Mouse (Mus musculus) spleen, adult 18-20 months (tissue): ENCODE data around the gene Rap1b.

Experiments
- DNase-seq, 2 experiments: peaks; one replicate each; pipeline ENCODE4 v3.0.0; 2022; ENCODE audit warnings: mixed read lengths in 2 of 2

The Rap1b gene

DNA sequence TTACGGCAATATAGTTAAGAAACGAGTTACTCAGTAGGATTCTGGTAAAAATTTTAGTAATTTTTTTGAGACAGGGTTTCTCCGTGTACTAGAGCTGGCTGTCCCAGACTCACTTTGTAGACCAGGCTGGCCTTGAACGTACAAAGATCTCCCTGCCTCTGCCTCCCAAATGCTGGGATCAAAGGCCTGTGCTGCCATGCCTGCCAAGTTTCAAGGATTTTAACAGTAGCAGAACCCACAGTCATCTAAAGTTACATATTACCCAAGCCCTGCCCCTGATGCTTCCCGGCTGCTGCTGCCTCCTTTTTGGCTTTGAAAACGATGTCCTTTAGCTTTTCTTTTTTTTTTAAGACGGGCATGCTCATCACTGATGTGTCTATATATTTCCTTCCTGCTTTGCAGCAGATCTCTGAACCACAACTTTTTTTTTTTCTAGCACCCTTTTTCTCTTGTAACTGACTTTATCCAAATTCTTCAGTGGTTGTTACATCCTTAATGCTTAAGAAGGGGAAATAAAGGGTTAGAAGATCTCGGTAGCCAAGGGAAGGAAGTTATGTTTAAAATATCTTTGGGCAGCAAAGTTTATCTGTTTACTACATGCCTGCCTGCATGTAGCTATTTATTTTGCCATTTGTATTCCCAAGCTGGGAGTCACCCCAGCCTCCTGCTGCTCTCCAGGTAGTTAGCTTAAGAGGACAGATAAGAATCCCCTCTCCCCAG, 10.3 kb upstream of the Rap1b start:
- no peak for DNase-seq

DNA sequence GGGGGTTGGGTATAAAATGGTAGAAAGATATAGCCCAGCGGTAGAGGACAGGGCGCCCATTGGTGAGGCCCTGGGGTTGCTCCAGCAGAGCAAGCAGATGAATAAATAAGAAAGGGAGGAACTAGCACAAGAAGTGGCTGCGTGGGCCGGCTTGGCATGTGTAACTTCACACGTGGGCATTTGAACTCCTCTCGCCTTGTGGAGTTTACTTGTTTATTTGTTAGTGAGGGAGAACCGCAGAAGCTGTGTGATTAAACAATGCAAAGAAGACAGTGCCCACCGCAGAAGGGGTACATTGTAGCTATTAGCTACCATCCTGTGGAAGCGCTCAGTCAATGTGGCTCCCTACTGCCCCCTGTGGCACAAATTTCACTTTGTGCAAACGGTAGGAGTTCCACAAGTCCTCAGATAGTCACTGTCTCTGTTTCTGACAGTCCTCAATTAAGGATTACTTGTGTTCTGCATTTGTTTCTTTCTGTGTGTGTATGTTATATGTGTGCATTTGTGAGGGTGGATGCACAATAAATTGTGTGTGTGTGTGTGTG, 6.9 kb upstream of the Rap1b start:
- no peak for DNase-seq

DNA sequence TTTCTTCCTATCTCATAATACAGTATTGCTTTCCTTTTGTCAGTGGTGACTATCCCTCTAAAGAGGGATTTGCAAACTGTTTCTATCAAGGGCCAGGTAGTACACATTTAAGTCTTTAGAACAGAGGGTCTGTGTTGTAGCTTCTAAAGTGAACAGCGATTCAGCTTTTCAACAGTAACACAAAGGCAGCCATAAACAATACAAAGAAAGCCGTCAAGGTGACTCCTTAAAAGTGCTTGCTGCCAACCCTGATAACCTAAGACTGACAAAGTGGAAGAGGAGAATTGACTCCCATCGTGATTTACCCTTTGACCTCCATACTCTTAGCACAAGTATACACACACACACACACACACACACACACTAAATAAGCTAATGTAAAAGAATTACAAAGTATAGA, 3.1 kb upstream of the Rap1b start:
- DNase-seq = no peak

DNA sequence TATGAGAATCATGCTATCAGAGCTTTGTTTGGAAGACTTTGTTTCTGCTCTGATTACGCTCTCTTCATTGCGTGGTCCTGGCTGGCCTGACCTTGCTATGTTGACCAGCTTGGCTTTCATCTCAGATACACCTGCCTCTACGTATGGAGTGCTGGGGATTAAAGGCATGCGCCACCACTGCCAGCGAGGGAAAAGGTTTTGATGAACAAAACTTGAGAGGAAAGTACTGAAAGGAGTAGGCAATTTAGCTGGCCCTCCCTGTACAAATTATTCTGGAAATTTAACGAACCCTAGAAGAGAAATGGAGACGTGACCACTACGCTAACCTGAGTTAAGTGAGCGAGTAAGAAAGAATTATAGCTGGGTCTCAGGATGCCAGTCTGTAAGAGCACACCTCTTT, 961 bp upstream of the Rap1b start:
- DNase-seq = no peak

DNA sequence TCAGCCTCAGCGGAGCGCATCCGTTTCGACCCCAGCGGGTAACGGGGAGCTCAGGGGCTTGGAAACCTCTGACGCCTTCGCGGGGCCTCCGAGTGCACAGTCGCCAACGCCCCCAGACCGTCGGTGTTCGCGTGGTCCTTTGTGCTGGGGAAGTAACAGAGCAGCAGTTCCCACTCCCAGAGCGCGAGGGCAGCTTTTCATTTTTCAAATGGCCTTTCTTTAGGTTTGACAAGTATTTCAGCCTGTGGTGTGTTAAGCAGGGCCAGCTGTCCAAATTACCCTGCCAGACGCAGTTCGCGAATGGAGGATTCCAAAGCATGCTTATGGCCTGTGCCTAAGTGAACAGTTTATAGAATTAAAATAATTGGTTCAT, 411 bp upstream of the Rap1b start:
- DNase-seq = no peak

DNA sequence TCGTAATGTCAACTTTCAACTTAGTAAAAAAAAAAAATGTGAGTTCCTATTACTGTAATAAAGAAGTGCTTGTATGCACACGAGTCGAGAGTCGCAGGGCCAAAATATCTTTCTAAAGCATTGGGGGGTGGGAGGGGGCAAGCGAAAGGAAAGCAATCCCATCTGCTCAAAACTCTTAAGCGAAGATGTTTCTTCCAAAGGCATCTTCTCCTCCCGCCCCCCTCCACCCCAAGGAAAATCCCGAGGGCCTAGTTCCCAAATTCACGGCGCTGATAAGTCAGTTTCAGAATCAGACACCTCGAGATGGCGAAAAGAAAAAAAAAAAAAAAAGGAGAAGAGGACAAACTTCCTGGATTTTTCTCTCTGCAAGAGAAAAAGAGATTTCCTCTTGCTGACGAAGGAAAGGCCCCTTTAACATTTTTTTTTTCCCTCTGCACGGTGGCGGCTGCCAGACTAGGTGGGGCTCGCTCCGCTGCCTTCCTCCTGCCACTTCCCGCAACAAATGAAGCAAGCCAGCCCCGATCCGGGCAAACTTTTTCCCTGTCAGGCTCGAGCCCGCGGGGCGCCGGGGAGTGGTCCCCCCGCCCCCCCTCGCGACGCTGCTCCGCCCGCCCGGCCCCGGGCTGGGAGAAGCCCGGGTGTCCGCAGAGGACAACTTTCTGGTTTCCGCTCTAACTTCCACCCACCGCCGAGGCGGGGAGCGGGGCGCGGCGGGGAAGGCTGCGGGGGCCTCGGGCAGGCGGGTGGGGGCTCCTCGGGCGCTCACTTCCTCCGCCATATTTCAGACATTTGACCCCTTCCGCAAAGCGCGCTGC, 846 bp downstream of the Rap1b start:
- DNase-seq = peak; percentile 69 to 70

DNA sequence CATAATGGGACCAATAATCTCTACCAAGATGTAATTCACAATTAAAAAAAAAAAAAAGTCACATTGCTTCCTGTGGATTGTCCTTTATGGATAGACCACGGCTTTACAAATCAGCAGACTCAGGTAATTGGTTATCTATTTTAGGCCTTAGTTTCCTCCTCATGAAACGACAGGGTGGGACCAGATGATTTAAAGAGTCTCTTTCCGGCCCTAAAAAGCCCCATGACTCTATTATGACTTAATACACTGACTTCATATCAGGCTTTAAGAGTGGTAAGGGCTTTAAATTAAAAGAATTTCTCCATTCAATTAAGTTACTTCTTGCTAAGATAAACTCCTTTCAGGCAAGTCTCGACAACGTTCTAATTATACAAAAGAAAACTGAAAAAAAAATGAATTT, 1.6 kb downstream of the Rap1b start:
- DNase-seq = no peak

DNA sequence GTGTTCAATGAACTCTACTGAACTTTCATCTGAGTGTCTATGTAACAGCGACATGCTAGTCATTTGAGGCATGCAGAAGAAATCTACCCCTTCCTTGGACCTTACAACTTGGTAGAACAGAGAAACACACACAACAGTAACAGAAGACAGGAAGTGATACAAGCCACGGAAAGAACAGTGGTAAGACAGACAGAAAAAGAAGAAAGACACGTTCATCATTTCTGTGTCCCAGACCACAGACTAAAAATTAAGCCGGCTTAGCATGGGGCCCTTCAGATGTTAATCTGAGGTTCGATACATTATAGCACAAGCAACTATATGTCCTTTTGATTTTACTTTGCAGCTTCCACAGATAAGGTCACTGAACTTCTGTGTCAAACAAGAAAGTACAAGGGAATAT, 2.1 kb downstream of the Rap1b start:
- DNase-seq = no peak

DNA sequence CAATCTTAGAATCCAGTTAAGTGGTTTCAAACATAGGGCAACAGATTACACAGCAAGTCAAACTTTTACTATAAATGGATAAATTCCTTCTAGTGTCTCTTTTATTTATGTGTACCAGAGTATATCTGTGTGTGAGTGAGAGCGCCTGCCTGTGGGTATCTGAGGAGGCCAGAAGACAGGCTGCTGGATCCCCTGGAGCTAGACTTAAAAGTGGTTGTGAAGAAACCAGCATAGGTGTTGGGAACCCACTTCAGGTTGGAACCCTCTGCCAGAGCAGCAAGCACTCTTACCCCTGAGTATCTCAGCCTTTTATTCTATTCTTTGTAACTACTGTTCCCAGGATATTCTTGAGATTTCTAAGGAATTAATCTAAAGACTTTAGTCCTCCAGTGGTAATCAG, 4.1 kb downstream of the Rap1b start:
- DNase-seq = no peak

DNA sequence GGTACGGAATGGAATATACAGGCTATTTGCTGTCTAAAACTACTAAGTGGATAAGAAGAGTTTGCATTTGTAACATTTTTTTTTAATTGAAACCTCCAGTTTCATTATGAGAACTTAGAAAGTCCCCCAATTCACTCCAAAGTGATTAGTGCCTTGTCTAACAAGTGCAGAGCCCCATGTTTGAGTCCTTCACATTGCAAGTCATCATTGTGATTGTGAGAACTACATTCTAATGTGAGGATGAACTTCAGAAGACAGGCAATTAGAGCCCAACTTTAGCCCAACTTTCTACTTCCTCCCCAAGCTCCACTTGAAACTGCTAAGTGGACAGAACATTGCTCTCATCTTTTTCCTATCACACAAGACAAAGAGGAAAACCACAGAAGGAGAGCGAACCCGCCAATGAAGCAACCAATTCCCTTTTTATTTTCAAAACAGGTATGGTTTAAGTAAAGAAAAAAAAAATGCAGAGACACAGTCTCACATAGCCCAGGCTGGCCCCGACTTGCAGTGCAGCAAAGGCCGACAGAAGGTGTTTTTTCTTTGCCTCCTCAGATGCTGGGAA, 5.3 kb downstream of the Rap1b start:
- DNase-seq = no peak

DNA sequence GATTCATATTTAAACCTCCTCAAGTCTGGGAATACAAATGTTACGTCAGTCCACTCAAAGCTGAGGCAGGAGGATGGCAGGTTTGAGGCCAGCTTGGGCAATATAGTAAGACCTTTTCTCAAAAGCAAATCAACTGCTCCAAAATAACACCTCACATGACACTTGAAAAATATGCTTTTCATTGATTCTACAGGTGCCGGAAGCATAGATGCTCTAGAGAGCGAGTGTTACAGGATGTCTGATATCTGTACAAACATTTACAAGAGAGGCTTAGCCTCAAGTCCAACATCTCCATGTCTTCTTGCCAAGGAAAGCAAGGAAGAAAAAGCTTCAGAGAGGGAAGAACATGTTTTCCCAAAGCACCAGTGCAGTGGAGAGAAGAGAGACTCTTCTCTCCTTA, 6.1 kb downstream of the Rap1b start:
- DNase-seq = no peak

DNA sequence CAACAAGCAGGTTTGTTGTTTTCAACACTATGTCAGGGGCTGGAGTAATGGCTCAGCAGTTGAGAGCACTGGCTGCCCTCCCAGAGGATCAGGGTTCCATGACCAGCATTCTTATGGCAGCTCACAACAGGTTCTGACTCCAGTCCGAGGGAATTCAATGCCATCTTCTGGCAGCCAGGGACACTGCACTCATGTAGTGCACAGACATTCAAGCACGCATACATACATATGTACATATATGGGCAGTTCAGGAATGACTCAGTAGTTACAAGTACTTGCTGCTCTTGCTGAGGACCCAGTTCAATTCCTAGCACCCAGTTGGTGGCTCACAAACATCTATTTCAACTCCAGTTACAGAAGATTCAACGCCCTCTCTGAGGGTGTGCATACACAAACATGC, 6.9 kb downstream of the Rap1b start:
- no peak for DNase-seq

DNA sequence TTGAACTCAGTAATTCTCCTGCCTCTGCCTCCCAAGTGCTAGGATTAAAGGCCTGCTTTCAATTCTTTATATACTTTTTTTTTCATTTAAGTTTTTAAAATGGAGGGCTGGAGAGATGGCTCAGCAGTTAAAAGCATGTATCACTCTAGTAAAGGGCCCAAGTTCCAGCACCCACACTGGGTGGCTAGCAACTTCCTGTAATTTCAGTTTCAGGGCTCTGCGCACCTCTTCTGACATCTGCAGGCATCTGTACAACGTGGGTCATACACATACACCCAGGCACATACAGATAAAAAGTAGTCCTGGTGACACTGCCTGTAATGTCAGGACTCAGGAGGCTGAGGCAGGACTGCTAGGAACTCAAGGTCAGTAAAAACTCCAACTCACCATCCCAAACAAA, 9.5 kb downstream of the Rap1b start:
- DNase-seq = peak in 1 of 2 experiments; percentile 44

DNA sequence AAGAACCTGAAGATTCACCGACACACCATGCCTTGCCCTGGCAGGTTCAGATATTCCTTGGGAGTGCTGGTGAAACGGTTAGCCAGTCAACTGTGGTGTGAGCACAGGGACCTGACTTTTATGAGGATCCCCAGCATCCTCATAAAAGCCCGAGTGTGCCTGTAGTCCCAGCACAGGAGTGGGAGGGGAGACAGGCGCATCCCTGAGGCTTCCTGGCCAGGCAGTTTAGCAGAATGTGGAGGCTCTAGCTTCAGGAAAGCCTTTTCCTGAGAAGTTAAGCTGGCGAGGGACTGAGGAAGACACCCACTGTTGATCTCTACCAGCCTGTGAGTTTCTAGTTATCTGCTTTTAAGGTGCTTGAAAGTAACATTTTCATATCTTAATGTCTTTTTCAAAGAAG, 10.4 kb downstream of the Rap1b start:
- no peak for DNase-seq

DNA sequence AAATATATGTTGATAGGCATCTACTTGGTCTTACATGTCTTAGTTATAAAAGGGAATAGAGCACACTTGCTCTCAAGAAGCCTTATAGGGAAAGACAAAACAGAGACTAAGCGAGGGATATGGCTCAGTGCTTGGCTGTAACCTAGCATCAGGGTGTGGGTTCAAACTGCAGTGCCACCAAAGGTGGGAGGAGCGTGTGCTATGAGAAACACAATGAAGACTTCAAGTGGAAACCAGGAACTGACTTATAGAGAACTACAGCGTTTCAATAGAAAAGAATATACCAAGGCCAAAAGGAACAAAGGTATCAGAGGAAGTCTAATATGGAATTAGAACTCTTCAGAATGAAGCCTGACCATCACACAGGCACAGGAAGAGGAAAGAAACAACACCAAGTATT, 15.0 kb downstream of the Rap1b start:
- no peak for DNase-seq

DNA sequence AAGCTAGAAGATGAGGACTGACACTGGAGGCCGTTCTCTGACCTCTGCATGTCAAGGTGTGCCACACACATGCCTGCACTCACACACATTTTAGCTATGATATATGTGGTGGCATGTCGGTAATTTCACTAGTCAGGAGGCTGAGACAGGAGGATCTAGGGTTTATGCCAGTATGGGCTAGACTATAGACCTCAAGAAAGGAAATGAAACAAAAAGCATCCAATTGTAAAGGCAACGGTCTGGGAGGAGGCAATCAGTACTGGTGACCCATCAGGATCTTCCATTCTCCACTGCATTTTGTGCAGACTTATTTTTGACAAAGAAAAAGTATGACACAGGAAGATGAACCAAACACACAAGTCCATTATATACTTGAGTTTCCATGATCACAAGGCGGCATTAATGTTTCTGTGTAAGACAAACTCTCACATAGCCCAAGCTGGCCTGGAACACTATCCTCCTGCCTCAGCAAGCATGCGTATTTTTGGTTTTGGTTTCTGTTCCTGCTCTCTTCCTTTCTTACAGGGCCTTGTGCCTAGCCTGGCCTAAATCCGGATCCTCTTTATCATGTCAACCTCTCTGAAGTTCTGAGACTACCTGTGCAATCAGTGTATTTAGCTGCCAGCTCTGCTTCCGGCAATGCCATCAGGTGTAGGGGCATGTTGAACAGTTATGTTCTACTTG, 16.2 kb downstream of the Rap1b start:
- no peak for DNase-seq

DNA sequence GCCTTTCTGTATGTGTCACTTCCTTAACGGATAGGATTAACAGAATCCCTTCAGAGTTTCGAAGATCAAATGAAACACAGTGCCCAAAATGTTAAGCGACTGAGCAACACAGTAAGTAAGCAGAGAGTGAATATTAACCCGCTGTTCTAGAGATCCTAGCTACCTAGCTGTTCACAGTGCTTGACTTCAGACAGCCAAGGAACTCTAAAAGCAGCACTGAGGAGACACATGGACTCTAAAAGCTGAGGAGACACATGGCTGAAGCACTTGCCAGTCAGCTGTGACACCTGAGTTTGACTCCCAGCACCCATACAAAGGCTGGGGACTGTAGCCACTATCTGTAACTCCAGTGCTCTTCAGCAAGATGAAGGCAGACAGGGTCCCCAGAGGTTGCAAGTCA, 16.8 kb downstream of the Rap1b start:
- no peak for DNase-seq

DNA sequence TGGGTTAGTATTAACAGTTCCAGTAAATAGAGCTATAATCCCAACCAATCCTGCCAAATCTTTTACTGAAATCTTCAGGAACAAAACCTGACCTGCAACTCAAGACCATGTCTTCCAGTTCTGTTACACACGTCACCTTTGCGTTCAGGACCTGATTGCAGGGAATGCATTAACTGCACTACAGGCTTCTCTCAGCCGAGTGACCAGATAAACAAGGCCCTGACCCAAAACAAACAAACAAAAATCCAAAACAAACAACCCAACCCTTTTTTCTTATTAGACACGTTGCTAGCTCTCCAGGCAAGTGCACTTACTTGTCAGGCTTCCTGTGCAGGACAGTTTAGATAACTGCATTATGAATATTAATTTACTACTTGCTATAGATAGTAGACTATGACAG, 17.3 kb downstream of the Rap1b start:
- DNase-seq = no peak

DNA sequence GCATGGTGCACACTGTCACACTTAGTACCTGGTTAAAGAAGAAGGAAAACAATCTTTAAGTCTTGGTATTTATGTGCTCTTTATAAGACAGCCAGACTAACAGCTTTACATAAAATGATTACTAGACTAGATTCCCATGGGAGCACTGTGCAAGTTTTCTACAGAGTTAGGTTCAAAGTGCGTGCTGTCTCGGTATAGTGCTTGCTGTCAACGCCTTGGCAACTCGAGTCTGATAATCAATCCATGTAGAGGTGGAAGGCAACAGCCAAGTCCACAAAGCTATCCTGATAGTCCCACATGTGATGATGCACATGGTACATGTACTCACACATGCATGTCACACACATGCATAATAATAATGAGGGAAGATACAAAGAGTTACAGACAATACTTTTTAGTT, 21.2 kb downstream of the Rap1b start:
- no peak for DNase-seq

DNA sequence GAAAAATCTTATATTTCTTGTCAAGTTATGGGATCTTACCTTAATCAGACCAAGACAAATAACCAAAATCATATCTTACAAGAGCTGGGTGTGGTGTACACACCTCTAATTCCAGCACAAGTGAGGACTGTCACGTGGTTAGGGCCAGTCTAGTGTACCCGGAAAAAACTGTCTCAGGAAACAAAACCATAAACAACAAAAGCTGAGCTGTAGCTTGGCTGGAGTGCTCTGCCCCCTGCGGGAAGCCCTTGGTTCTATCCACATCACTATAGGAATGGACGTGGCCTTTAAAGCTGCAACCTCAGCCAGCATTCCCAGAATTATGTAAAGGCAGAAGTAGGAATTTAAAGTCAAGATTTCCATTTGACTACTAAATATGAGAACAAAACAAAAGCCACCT, 21.7 kb downstream of the Rap1b start:
- no peak for DNase-seq

DNA sequence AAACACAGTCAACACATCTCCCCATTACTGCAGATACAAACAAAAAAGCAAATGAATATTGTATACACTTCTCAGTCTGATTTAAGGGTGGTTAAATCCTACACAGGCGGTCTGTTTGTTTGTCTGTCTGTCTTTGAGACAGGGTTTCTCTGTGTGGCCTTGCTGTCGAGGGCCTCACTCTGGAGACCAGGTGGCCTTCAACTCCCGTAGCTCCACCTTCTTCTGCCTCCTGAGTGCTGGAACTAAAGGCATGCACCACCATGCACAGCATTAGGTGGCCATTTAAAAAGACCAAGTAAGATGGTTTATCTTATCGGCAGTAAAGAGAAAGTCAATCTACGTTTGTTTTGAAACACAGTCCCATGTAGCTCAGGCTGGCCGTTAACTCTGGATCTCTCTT, 22.5 kb downstream of the Rap1b start:
- no peak for DNase-seq

DNA sequence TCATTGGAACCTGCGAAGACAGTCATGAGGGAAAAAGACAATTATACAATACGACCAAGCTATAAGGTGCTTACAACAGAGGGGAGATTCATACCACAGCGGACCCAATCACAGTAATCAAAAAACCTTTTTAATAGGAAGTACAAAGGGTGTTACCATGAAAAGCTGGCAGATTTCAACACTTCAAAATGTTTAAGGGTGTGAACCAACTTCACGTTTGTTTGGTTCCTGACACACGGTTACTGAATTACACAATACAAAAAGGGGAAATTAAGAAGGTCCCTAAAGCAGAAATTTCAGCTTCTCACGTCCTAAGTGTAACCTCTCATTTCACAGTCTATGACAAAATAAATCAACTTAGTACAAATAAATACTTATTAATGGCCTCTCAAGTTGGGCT, 27.2 kb downstream of the Rap1b start:
- no peak for DNase-seq

DNA sequence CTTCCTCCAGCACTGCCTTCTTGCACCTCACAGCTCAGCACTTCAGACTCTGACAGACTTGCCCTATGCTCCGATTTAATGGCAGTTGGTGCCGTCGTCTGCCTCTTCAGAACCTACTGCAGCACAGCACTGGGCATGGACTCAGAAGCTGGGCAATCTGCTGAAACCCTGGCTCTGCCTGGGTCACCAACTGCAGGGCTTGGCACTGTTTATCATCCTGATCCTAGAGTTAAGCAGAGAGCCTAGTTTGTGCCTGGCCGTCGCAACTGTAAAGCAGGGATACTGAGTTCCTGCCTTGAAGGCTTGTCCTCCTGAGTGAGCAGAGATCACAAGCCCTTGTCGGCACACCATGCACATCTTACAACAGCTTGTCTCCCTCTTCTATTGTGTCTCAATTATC, 29.1 kb downstream of the Rap1b start:
- DNase-seq = no peak

DNA sequence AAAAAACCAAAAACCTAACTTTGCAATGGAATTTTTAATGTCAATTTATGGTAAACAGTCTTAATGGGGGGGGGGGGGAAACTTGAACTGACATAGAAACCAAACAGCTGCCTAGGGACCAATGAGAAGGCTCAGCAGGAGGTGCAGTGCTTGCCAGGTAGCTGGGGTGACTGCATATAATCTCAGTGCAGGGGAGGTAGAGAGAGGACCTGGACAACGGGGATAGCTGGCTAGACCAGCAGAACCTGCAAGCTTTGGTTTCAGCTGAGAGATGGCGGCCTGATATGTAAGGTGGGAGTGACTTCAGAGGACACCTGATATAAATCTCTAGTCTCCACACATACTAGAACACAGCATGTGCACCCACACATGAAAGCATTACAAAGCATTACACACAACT, 33.3 kb downstream of the Rap1b start:
- DNase-seq = no peak
